Mouse (Mus musculus): ENCODE measurements around the gene Hist1h4d.

DNA sequence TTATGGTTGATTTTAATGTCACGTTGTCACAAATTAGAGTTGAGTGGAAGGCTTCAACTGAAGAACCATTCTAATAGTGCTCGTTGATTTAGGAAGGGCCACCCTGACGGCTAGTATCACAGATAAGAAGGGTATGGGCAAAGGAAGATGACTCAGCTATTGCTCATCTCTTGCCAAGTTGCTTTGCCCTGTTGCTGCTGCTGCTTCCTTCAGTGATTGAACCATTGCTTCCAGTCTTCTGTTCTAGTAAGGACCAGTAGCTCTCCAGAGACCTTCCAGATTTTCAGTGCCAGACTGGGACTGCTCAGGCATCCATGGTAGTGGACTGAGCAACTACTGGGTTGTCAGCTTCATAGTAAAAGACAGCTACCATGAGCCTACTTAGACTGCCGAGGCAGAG, 27.8 kb downstream of the Hist1h4d start:
- no peak for TF ChIP-seq POLR2A (IDR thresholded peaks at IDR 0.05; ENCODE audit: insufficient read depth, low read depth, low read length)
- no peak for TF ChIP-seq CTCF (IDR thresholded peaks at IDR 0.05)

Data from heart, adult 2 months (tissue).